Mouse (Mus musculus) forebrain, embryonic 12.5 days (tissue): ENCODE results near the gene Pparg. TPM values are rescaled to one million over a fixed set of nuclear protein-coding genes. Genes with fewer than 3 reads are reported as not detected.

Experiments
- ATAC-seq: fragments of 200-750 bp; cut with Nextera tagmentation; 2 replicates; pipeline ENCODE4 v1.8.0; 2017; ENCODE audit warnings: moderate TSS enrichment; ENCODE audit not compliant: low FRiP score
- H3K27ac ChIP-seq: fragments of 300-500 bp; sonication (generic); 2 replicates; pipeline ENCODE4 v1.5.1; 2016; ENCODE audit warnings: mild to moderate bottlenecking
- H3K27me3 ChIP-seq: fragments of 300-500 bp; sonication (generic); 2 replicates; pipeline ENCODE4 v1.6.1; 2016; ENCODE audit warnings: mild to moderate bottlenecking
- H3K36me3 ChIP-seq: fragments of 300-500 bp; sonication (generic); replicated peaks from 2 replicates; pipeline ENCODE4 v1.6.1; 2016; ENCODE audit warnings: mild to moderate bottlenecking
- H3K4me1 ChIP-seq: fragments of 300-500 bp; sonication (generic); 2 replicates; pipeline ENCODE4 v1.6.1; 2016
- H3K4me2 ChIP-seq: fragments of 300-500 bp; sonication (generic); 2 replicates; pipeline ENCODE4 v1.6.1; 2016; ENCODE audit warnings: mild to moderate bottlenecking, moderate library complexity
- H3K4me3 ChIP-seq: fragments of 300-500 bp; sonication (generic); replicated peaks from 2 replicates; pipeline ENCODE4 v1.5.1; 2016; ENCODE audit warnings: mild to moderate bottlenecking
- H3K9ac ChIP-seq: fragments of 300-500 bp; sonication (generic); 2 replicates; pipeline ENCODE4 v1.6.1; 2016; ENCODE audit warnings: mild to moderate bottlenecking
- H3K9me3 ChIP-seq: fragments of 300-500 bp; sonication (generic); 2 replicates; pipeline ENCODE4 v1.6.1; 2016
- WGBS: fragments of 180-500 bp; shearing (Covaris S2); methylation state at CpG from one replicate; pipeline ENCODE4 v1.1.7; 2016; 5-methylcytosine and 5-hydroxymethylcytosine counted together
- polyA plus RNA-seq: library from polyadenylated mRNA; unstranded; fragments of >200 nt; fragmentation: Nextera tagmentation; extraction: Ambion mirVana; gene quantifications from 2 replicates; pipeline ENCODE4 v1.2.1, GENCODE M21; 2016

Gene Pparg
- polyA plus RNA-seq, 1 experiment from 2014 or later = not detected

- Histone ChIP-seq H3K9ac (no peak overlapping the region), H3K9me3 (no peaks in the 10 kb centered on the region), H3K4me1 (no peaks in the 10 kb centered on the region), H3K27me3 (no peaks in the 10 kb centered on the region), H3K27ac (no peak overlapping the region), H3K4me3 (no peak overlapping the region), H3K4me2 (no peak overlapping the region), H3K36me3 (no peaks in the 10 kb centered on the region)
- ATAC-seq = no peak
- WGBS = 84% methylated on average over 1 of the region's 1 CpGs
Observed at GRCm38 (mm10) chr6:115434054-115434453, 73.3 kb downstream of the Pparg start.

- no peaks in the 10 kb centered on the region for H3K36me3 ChIP-seq
- H3K27me3 ChIP-seq = no peaks in the 10 kb centered on the region
- no peak overlapping the region for H3K27ac ChIP-seq
- no peaks in the 10 kb centered on the region for H3K9me3 ChIP-seq
- no peaks in the 10 kb centered on the region for H3K4me1 ChIP-seq
- H3K4me2 ChIP-seq = no peak overlapping the region
- ATAC-seq = no peak
- 75% methylated on average over 2 of the region's 2 CpGs for WGBS
- H3K9ac ChIP-seq = no peak overlapping the region
- no peak overlapping the region for H3K4me3 ChIP-seq
Observed at GRCm38 (mm10) chr6:115434816-115435215, 74.1 kb downstream of the Pparg start.

- Histone ChIP-seq H3K36me3 (no peaks in the 10 kb centered on the region), H3K4me1 (no peaks in the 10 kb centered on the region), H3K27ac (no peak overlapping the region), H3K27me3 (no peaks in the 10 kb centered on the region), H3K4me2 (no peak overlapping the region), H3K9me3 (no peaks in the 10 kb centered on the region), H3K9ac (no peak overlapping the region), H3K4me3 (no peak overlapping the region)
- ATAC-seq = no peak
- WGBS = 79% methylated on average over 5 of the region's 5 CpGs
Observed at GRCm38 (mm10) chr6:115440231-115441006, 79.7 kb downstream of the Pparg start.

DNA sequence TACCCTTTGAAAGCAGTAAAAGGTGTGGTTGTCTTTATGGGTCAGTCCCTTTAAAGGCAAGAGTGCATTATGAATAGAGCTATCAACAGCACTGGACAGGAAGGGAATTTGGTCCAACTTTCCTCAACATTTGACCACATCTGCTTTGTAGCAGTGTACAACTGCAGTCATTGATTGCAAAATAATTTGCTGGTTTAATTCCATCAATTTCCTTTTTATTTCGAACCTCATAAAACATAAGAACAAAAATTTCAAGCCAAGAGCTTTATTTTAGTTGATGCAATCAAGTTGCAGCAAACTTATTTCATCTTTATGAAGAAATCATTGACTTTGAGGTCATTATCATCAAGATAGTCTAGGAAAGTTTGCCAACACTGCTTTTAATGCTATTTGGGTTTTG is 91.8 kb downstream of the Pparg start:
- Histone ChIP-seq H3K9ac (no peak overlapping the region), H3K4me3 (no peak overlapping the region), H3K9me3 (no peaks in the 10 kb centered on the region), H3K4me1 (no peaks in the 10 kb centered on the region), H3K27me3 (no peaks in the 10 kb centered on the region), H3K36me3 (no peaks in the 10 kb centered on the region), H3K27ac (no peak overlapping the region), H3K4me2 (no peak overlapping the region)
- WGBS = 67% methylated on average over 1 of the region's 1 CpGs
- ATAC-seq = no peak

DNA sequence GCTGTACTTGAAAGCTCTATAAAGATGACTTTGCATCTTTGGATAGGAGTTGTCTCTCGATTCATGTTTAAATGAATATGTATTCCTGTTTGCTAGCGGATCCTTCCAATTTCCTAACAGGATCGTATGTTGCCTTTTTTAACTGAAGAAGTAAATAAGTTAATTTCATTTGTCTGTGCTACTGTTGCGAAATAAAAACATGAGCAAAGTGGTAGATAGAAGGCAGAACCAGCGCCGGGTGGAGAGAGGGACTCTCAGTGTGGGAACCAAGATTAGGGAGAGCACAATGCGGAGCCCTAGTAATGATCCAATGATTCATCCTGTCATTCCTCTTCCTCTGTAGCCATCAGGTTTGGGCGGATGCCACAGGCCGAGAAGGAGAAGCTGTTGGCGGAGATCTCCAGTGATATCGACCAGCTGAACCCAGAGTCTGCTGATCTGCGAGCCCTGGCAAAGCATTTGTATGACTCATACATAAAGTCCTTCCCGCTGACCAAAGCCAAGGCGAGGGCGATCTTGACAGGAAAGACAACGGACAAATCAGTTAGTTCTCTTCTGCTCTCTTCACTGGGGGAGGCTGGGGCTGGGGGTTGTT is 102.1 kb downstream of the Pparg start:
- H3K9ac ChIP-seq = no peak overlapping the region
- no peak for ATAC-seq
- H3K27me3 ChIP-seq = no peaks in the 10 kb centered on the region
- H3K36me3 ChIP-seq = no peaks in the 10 kb centered on the region
- H3K9me3 ChIP-seq = no peaks in the 10 kb centered on the region
- no peak overlapping the region for H3K27ac ChIP-seq
- 92% methylated on average over 16 of the region's 16 CpGs for whole genome bisulfite sequencing
- no peak overlapping the region for H3K4me3 ChIP-seq
- H3K4me2 ChIP-seq = no peak overlapping the region
- H3K4me1 ChIP-seq = peaks cover 3% of the 10 kb centered on the region; the same call in 1 of the 2 replicates

DNA sequence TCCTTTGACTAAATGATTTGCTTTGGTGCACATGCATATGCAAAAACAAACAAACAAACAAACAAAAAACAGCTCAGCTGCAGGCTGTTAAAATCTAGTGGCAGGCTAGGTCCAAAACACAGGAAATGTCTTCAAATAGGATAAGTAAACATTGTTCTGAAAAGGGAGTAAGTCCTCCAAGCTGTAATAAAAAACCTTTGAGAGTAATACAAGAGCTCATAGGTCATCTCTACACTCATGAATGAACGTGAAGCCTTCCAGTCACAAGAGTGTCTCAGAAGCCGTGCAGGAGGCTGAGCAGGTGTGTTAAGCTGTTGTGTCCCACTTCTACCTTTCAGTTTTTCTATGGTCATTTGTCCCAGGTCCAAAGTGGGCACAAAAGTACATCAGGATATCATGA is 102.6 kb downstream of the Pparg start:
- Histone ChIP-seq H3K4me1 (peaks cover 3% of the 10 kb centered on the region; the same call in 1 of the 2 replicates), H3K4me3 (no peak overlapping the region), H3K27me3 (no peaks in the 10 kb centered on the region), H3K27ac (no peak overlapping the region), H3K4me2 (no peak overlapping the region), H3K9me3 (no peaks in the 10 kb centered on the region), H3K36me3 (no peaks in the 10 kb centered on the region), H3K9ac (no peak overlapping the region)
- 79% methylated on average over 2 of the region's 2 CpGs for WGBS
- no peak for ATAC-seq

DNA sequence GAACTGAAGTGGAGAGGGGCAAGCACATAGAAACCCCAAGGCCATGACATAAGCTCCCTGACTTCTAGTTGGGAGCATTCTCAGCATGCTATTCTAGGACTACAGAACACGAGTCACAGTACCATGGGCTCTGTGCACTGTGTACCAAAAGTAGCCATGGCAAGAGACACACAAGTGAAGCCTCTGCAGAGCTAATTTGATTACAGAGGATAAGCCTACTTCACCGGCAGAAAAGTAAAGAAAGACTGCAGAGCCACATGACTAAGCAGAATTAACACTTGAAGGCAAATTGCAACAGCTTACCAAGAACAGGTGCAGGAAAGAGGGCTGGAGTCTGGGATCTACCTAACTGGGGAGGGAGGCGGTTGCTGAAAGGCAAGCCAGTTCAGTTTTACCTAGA is 103.9 kb downstream of the Pparg start:
- Histone ChIP-seq H3K27me3 (no peaks in the 10 kb centered on the region), H3K4me2 (no peak overlapping the region), H3K4me3 (no peak overlapping the region), H3K36me3 (no peaks in the 10 kb centered on the region), H3K9ac (no peak overlapping the region), H3K9me3 (no peaks in the 10 kb centered on the region), H3K27ac (no peak overlapping the region), H3K4me1 (peaks cover 3% of the 10 kb centered on the region; the same call in 1 of the 2 replicates)
- WGBS = 38% methylated on average over 3 of the region's 3 CpGs
- ATAC-seq = no peak

DNA sequence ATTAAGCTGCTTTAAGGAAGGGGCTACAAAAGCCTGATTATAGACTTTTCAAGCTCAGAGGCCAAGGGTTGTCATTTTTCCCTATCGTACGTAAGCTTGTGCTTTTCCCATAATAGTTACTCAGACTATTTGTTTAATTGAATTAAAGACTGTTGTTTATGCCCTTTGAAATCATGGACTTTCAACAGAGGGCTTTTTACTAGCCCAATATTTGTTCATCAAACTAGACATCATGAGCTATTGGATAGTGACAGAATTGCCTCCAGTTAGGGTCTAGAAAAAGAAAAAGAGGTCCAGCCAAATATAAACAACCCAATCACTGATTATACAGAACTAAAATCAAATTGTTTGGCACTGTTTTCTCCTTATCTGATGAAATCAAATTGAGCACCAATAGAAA is 104.7 kb downstream of the Pparg start:
- Histone ChIP-seq H3K4me3 (no peak overlapping the region), H3K27me3 (no peaks in the 10 kb centered on the region), H3K9ac (no peak overlapping the region), H3K36me3 (no peaks in the 10 kb centered on the region), H3K4me1 (peaks cover 3% of the 10 kb centered on the region; the same call in 1 of the 2 replicates), H3K27ac (no peak overlapping the region), H3K4me2 (no peak overlapping the region), H3K9me3 (no peaks in the 10 kb centered on the region)
- ATAC-seq = no peak
- WGBS = 28% methylated on average over 2 of the region's 2 CpGs

DNA sequence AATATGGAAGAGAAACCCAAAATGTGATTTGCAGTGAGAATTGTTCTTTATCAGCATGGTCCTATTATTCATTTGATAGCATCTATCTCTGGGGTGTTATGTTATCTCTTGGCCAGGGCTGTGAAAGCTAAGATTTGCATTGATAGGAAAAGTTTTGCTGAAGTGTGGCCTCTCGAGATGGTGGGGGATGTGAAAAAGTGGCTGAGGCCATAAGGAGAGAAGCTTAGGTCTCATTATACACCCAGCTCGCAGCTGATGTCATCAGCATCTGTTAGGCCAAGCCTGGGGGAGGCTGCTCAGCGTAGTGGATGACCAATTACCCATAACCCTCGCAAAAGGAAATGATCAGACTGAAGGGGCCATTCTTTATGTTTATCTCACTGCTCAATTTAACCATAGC is 105.1 kb downstream of the Pparg start:
- no peak overlapping the region for H3K4me3 ChIP-seq
- no peaks in the 10 kb centered on the region for H3K9me3 ChIP-seq
- no peak overlapping the region for H3K9ac ChIP-seq
- H3K36me3 ChIP-seq = no peaks in the 10 kb centered on the region
- peak; percentile 53; the same call in 1 of the 2 replicates for ATAC-seq
- H3K4me2 ChIP-seq = no peak overlapping the region
- H3K27ac ChIP-seq = no peak overlapping the region
- H3K4me1 ChIP-seq = peaks cover 3% of the 10 kb centered on the region; the same call in 1 of the 2 replicates
- H3K27me3 ChIP-seq = no peaks in the 10 kb centered on the region
- 22% methylated on average over 4 of the region's 4 CpGs for WGBS

DNA sequence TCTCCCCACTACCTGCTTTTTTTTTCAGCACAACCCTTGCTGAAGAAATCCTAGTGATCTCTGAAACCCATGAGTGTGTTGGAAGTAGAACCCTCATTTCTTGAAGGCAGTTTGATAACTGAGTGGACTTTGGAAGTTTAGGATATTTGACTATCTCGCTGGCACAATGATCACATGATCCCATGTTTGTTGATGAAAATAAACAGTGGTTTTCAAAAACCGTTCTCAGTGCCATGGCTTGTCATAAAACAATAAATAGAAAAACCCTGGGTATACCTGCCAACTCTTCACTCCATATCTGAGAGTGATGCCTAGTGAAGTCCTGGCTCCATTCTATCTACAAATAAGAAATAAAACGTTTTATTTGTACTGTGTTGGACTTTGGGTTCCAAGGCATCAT is 105.8 kb downstream of the Pparg start:
- no peak overlapping the region for H3K4me3 ChIP-seq
- H3K36me3 ChIP-seq = no peaks in the 10 kb centered on the region
- no peak overlapping the region for H3K4me2 ChIP-seq
- peaks cover 3% of the 10 kb centered on the region; the same call in 1 of the 2 replicates for H3K4me1 ChIP-seq
- ATAC-seq = no peak
- H3K27me3 ChIP-seq = no peaks in the 10 kb centered on the region
- H3K9ac ChIP-seq = no peak overlapping the region
- 76% methylated on average over 3 of the region's 3 CpGs for WGBS
- no peaks in the 10 kb centered on the region for H3K9me3 ChIP-seq
- H3K27ac ChIP-seq = no peak overlapping the region

- no peaks in the 10 kb centered on the region for H3K36me3 ChIP-seq
- no peak overlapping the region for H3K9ac ChIP-seq
- no peaks in the 10 kb centered on the region for H3K9me3 ChIP-seq
- H3K27me3 ChIP-seq = no peaks in the 10 kb centered on the region
- no peak for ATAC-seq
- WGBS = 71% methylated on average over 3 of the region's 3 CpGs
- no peak overlapping the region for H3K4me3 ChIP-seq
- H3K4me1 ChIP-seq = 0 out of 2 replicates have a peak, but pooled peaks cover 3% of the 10 kb centered on the region
- H3K27ac ChIP-seq = no peak overlapping the region
- no peak overlapping the region for H3K4me2 ChIP-seq
Observed at GRCm38 (mm10) chr6:115469666-115470581, 109.2 kb downstream of the Pparg start.

GRCm38 (mm10) chr6:115471956-115472355 is 111.2 kb downstream of the Pparg start:
- Histone ChIP-seq H3K36me3 (no peaks in the 10 kb centered on the region), H3K27ac (no peak overlapping the region), H3K4me3 (no peak overlapping the region), H3K9me3 (no peaks in the 10 kb centered on the region), H3K9ac (no peak overlapping the region), H3K4me2 (no peak overlapping the region), H3K4me1 (no peaks in the 10 kb centered on the region), H3K27me3 (no peaks in the 10 kb centered on the region)
- ATAC-seq = no peak
